Mouse (Mus musculus) spleen, adult 2 months (tissue): ENCODE results near the gene Rnf144b.

Source experiments
- CTCF ChIP-seq: fragments of 200-500 bp; IDR thresholded peaks from 2 replicates; pipeline ENCODE4 v1.5.1; 2011; ENCODE audit warnings: mild to moderate bottlenecking, inconsistent platforms; ENCODE audit not compliant: insufficient read depth, insufficient read length, insufficient replicate concordance; ENCODE audit errors: extremely low read depth
- POLR2A ChIP-seq: fragments of 200-500 bp; IDR thresholded peaks from 2 replicates; pipeline ENCODE4 v1.6.1; 2011; ENCODE audit warnings: low read depth, low read length, inconsistent platforms

DNA sequence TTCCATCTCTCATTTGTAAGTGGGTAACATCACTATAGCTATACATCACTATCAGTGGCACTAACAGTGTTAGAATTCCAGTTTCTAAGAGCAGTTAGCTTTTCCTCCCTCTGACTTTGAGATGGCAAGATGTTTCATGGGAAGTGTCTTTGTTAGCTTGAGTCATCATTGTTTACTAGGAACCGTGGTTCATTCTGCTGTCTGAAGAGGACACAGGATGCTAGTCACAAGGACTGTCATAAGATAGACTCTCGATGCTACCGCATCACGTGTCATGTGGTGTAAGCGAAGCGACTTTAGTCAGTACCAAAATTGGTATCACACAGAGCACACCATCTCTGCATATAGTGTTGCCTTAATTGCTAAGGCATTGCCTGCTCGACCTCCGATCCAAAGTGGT lies 105.7 kb downstream of the Rnf144b start:
- TF ChIP-seq CTCF (no peak), POLR2A (no peak)
